Mouse (Mus musculus) left cerebral cortex, adult 8-10 months (tissue): ENCODE data around the gene Slc16a13. TPM values are rescaled to one million over a fixed set of nuclear protein-coding genes. Genes with fewer than 3 reads are reported as not detected.
A peak's percentile ranks its signal among the peaks of the same experiment; 100 is the strongest.

Source experiments
- DNase-seq, 2 experiments: peaks; one replicate each; pipeline ENCODE4 v3.0.0; 2022; ENCODE audit warnings: low spot score in 2 of 2
- microRNA-seq, 2 experiments: library from miRNA; unstranded; fragments of <30 nt; microRNA quantifications; one replicate each; pipeline ENCODE4 v1.2.0; 2022
- total RNA-seq, 4 experiments: library from RNA; stranded (reverse); gene quantifications; 2 replicates each; pipeline ENCODE4 v1.2.4; 2022

The Slc16a13 gene
- total RNA-seq, 4 experiments from 2014 or later, result 7.6 to 10.4 (median 8.5) TPM

DNA sequence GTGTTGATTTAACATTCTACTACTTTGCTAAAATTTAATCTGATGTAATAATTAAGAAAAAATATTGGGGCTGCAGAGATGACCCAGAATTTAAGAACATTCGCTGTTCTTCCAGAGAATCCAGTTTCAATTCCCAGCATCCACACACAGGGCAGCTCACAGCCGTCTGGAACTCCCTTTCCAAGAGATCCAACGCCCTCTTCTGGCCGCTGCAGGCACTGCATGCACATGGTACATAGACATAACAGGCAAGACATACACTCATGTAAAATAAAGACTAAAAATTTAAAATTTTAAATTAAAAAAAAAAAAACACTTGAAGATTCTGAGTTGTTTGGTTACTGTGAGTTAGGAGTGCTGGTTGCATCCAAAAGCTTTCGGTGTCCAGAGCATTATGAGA is 48.6 kb downstream of the Slc16a13 start:
- no peak for DNase-seq

GRCm38 (mm10) chr11:70171847-70172246 is 49.0 kb downstream of the Slc16a13 start:
- no peak for DNase-seq

DNA sequence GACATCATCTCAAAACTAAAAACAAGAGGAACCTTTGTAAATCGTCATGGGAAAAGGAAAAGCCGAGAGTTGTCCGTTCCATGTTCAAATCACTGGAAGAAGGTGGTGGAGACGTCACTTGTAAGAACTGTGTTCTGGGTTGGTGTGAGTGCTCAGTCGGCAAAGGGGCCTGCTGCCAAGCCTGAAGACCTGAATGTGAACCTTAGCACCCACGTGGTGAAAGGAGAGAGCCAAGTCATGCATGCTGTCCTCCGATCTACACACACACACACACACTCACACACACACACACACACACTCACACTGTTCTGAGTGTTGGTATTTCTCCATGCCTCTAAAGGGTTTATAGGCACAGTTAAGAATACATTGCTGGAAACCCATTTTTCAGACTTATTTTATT is 49.7 kb downstream of the Slc16a13 start:
- no peak for DNase-seq

DNA sequence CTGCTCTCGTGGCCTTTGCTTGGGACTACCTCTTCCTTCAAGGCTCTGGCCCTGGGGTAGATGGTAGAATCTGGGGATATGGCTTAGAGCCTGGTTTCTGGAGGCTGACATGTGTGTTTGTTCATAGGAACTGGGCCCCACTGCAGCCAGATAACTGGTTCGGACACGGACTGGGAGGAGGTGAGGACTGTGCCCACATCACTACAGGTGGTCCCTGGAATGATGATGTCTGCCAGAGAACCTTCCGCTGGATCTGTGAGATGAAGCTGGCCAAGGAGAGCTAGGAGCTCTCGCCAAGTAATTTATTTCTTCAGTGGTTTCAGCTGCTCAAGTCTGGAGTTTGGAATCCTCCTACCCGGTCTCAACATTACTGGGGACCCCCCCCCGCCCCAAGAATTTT is 50.6 kb downstream of the Slc16a13 start:
- no peak for DNase-seq

DNA sequence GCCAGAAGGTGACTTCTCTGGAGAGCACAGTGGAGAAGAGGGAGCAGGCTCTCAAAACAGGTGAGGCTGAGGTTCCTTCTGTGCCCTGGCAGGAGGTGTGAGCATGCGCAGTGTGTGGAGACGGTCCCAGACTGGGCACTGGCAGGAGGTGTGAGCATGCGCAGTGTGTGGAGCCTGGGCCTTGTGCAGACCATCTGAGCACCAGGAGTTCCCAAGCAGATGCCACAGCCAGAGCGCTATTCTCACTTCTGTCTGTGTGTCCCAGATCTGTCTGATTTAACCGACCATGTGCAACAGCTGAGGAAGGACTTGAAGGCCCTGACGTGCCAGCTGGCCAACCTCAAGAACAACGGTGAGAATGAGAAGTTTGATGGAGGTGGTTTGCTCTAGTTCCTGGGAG is 51.4 kb downstream of the Slc16a13 start:
- peak in 1 of 2 experiments; percentile 18 for DNase-seq

- no peak for DNase-seq
Observed at GRCm38 (mm10) chr11:70168136-70168535, 52.7 kb downstream of the Slc16a13 start.

Small RNA genes within 50 kb of the gene (microRNA-seq; reads per million reads assigned to microRNA genes)
- gene Mir195a, result 672 to 2,169 reads per million in 2 experiments
- 0 reads per million in 2 experiments for gene Mir497
- 0 reads per million in 2 experiments for gene Mir497b

Other genes starting within 250 kb of the Slc16a13 start
- 100 to 1,000 TPM; 108 to 126 (median 118) TPM for gene Ctdnep1, start 239.9 kb downstream of the Slc16a13 start, total RNA-seq
- 100 to 1,000 TPM in 1 of 4 experiments, 10 to 100 TPM in 3; 78.7 to 101 (median 87.1) TPM for gene Elp5, start 238.5 kb downstream of the Slc16a13 start, total RNA-seq
- gene Gabarap, start 229.9 kb downstream of the Slc16a13 start, total RNA-seq, result 100 to 1,000 TPM; 218 to 247 (median 236) TPM
- gene Phf23, start 225.3 kb downstream of the Slc16a13 start, total RNA-seq, result 10 to 100 TPM; 49.6 to 59.9 (median 51.8) TPM
- 10 to 100 TPM; 28.0 to 36.9 (median 32.9) TPM for gene Dvl2, start 220.5 kb downstream of the Slc16a13 start, total RNA-seq
- gene Acadvl, start 205.7 kb downstream of the Slc16a13 start, total RNA-seq, result 10 to 100 TPM; 57.9 to 68.3 (median 61.2) TPM
- gene Dlg4, start 204.1 kb downstream of the Slc16a13 start, total RNA-seq, result 100 to 1,000 TPM; 721 to 849 (median 797) TPM
- gene Asgr1, start 167.0 kb downstream of the Slc16a13 start, total RNA-seq, result 1 to 10 TPM in 2 of 4 experiments, under 1 TPM in 2; 0.77 to 2.4 (median 1.5) TPM
- not detected for gene Asgr2, start 128.4 kb downstream of the Slc16a13 start, total RNA-seq
- gene Mgl2, start 90.7 kb downstream of the Slc16a13 start, total RNA-seq, result 1 to 10 TPM in 1 of 4 experiments, under 1 TPM in 3; 0.57 to 1.1 (median 0.76) TPM
- gene Clec10a, start 64.9 kb downstream of the Slc16a13 start, total RNA-seq, result 1 to 10 TPM in 3 of 4 experiments, under 1 TPM in 1; 0.96 to 3.3 (median 2.7) TPM
- gene Slc16a11, start 8.3 kb downstream of the Slc16a13 start, total RNA-seq, result 10 to 100 TPM; 32.3 to 43.4 (median 36.5) TPM
- 1 to 10 TPM; 1.0 to 2.2 (median 1.9) TPM for gene Bcl6b, start 8.7 kb upstream of the Slc16a13 start, total RNA-seq
- gene 0610010K14Rik, start 16.9 kb upstream of the Slc16a13 start, total RNA-seq, result 10 to 100 TPM; 41.0 to 46.9 (median 42.0) TPM
- gene Gm21988, start 18.8 kb upstream of the Slc16a13 start, total RNA-seq, result 1 to 10 TPM; 3.2 to 5.1 (median 3.8) TPM
- 100 to 1,000 TPM; 197 to 255 (median 240) TPM for gene Rnasek, start 18.8 kb upstream of the Slc16a13 start, total RNA-seq
- under 1 TPM; 0.23 to 0.82 (median 0.55) TPM for gene Alox12, start 34.3 kb upstream of the Slc16a13 start, total RNA-seq
- under 1 TPM; 0.21 to 0.39 (median 0.26) TPM for gene Alox12e, start 101.6 kb upstream of the Slc16a13 start, total RNA-seq
- under 1 TPM in 1 of 4 experiments, not detected in 3; 0.35 TPM for gene Alox15, start 131.0 kb upstream of the Slc16a13 start, total RNA-seq
- gene Pelp1, start 189.0 kb upstream of the Slc16a13 start, total RNA-seq, result 10 to 100 TPM; 31.9 to 37.0 (median 35.2) TPM
- 10 to 100 TPM; 62.4 to 85.9 (median 70.1) TPM for gene Arrb2, start 211.6 kb upstream of the Slc16a13 start, total RNA-seq
- gene Med11, start 230.9 kb upstream of the Slc16a13 start, total RNA-seq, result 10 to 100 TPM; 10.8 to 14.1 (median 13.5) TPM
- under 1 TPM; 0.11 to 0.79 (median 0.46) TPM for gene Zmynd15, start 238.4 kb upstream of the Slc16a13 start, total RNA-seq
- 1 to 10 TPM in 3 of 4 experiments, under 1 TPM in 1; 0.97 to 4.6 (median 2.3) TPM for gene Cxcl16, start 238.9 kb upstream of the Slc16a13 start, total RNA-seq